Mouse (Mus musculus): ENCODE results near the gene Kcnj6. TPM values are rescaled to one million over a fixed set of nuclear protein-coding genes. Genes with fewer than 3 reads are reported as not detected.

Gene Kcnj6
- not detected for polyA plus RNA-seq (2015; fragmentation: Illumina TruSeq; extraction: RNeasy Lipid Tissue Mini Kit (QIAGEN cat#74804); ENCODE audit: insufficient read depth, low read depth, low replicate concordance)

GRCm38 (mm10) chr16:94997340-94997849 is at the start of gene Kcnj6:
Gene Kcnj6, minus strand, starts transcription at chr16:94997701.

